Mouse (Mus musculus) CD4-positive, CD25-positive, alpha-beta regulatory T cell (primary cell): Measurements from ENCODE around the gene Btg2. TPM values are rescaled to one million over a fixed set of nuclear protein-coding genes. Genes with fewer than 3 reads are reported as not detected.

ENCODE experiments used
- polyA plus RNA-seq: library from polyadenylated mRNA; unstranded; fragments of 100-300 nt; shearing (Covaris generic); gene quantifications from one replicate; pipeline ENCODE4 v1.2.1, GENCODE M21; 2017

The Btg2 gene
- polyA plus RNA-seq, result 190 TPM

DNA sequence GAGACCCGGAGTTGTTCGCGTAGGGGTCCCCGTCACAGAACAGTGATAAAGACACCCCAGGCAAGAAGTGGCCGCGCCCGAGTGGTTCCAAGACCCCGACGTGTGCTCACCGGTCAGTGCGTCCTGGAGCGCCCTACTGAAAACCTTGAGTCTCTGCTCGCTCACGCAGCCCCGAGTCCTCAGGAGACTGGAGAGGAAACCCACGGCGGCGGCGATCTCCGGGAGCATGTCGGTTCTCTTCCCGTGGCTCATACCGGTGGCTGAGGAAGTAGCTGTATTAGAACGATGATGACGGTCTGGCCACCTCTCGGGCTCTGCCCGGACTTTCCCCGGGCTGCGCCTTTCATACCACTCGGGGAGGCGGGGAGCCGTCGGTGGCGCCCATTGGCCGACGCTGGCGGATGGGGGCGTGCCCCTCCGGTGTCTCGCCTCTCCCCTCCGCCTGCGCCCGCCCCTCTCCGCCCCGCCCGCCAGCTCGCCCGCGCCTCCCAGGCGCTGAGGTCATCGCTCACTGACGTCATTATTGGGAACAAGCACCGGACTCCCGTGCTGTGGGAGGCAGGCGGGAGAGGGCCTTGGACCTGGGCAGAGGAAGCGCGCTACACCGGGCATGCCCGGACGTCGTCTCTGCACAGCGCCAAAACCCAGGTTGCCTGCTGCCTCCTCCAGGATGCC, at the start of gene Btg2:
TSS of gene Btg2 (minus strand) at position 319 of the 675 bp plus-strand sequence.

GRCm38 (mm10) chr1:134110979-134111378, 32.1 kb upstream of the Btg2 start, which contains the start of gene Chit1:
Gene Chit1, plus strand, starts transcription at chr1:134111242.

DNA sequence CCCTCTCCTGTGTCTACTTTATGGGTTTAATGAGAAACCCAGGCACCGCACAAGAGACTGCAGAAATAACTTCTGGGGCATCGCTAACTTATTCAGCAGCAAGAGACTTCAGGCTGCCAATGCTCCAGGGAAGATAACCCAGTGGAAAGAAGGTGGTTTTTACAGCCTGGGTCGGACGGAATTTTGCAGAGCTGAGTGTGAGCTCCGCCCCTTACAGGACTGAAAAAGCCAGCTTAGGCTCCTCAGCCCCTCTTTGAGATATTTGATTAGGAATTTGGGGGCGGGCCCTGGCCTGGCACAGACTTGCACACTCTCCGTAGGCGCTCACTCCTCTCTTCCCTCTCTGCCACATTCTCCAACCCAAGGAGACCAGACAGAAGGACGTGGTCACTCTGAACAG, 41.7 kb downstream of the Btg2 start, which contains the start of gene Fmod:
TSS of gene Fmod (plus strand) at position 83 of the 400 bp plus-strand sequence.

Other genes starting within 250 kb of the Btg2 start
- not detected for gene Optc, start 171.1 kb downstream of the Btg2 start, polyA plus RNA-seq
- not detected for gene Prelp, start 157.7 kb downstream of the Btg2 start, polyA plus RNA-seq
- gene Fmod, start 41.9 kb downstream of the Btg2 start, polyA plus RNA-seq, result not detected
- not detected for gene Chit1, start 32.1 kb upstream of the Btg2 start, polyA plus RNA-seq
- gene Chil1, start 103.1 kb upstream of the Btg2 start, polyA plus RNA-seq, result 0.38 TPM
- 0.10 TPM for gene Mybph, start 114.3 kb upstream of the Btg2 start, polyA plus RNA-seq
- not detected for gene Adora1, start 156.3 kb upstream of the Btg2 start, polyA plus RNA-seq
- gene Myog, start 210.9 kb upstream of the Btg2 start, polyA plus RNA-seq, result not detected